Mouse (Mus musculus): ENCODE results near the gene Ythdf2. TPM values are rescaled to one million over a fixed set of nuclear protein-coding genes. Genes with fewer than 3 reads are reported as not detected.
A peak's percentile ranks its signal among the peaks of the same experiment; 100 is the strongest.

Ythdf2 gene
- total and polyA plus RNA-seq, 3 experiments = 80.4 to 979 (median 103) TPM

DNA sequence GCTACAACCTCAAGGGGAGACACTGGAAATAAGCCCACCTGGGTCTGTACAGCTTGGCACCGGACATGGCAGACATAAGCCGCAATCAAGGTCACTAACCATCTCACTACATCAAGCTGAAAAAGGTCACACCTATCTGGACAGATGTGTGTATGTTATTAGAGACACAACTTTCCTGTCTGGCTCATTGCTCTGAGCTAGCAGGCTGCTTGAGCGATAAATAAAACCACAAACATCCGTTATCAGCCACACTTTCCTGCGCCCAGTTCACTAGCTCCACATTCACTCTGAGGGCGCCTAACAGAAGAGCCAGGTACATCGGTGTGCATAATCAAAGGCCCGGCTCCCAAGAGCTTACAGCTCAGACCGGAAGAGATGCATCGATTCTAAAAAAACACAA lies 67.0 kb downstream of the Ythdf2 start:
- H3K9me3 ChIP-seq (replicated peaks; ENCODE audit: insufficient read depth, low read length) = no peaks in the 10 kb centered on the region
- H3K4me3 ChIP-seq (ENCODE audit: control insufficient read depth in 1 of 2, insufficient read depth in 1 of 2, low read depth in 2 of 2, low read length in 2 of 2) = no peak overlapping the region
- DNase-seq (ENCODE audit: low read depth, low spot score) = peak; percentile 83
- H3K27ac ChIP-seq (ENCODE audit: control insufficient read depth, low read depth, low read length) = no peak overlapping the region
- H3K79me2 ChIP-seq (ENCODE audit: control insufficient read depth, insufficient read depth, low read length, poor library complexity) = no peaks in the 10 kb centered on the region
- peaks cover 0 to 3% of the 10 kb centered on the region in 2 experiments; a peak in 2 of 4 replicates for H3K36me3 ChIP-seq (ENCODE audit: control insufficient read depth in 1 of 2, insufficient read depth in 2 of 2, low read length in 2 of 2)
- no peak overlapping the region for H3K9ac ChIP-seq (ENCODE audit: control insufficient read depth, low read depth, low read length, poor library complexity, severe bottlenecking)
- peaks cover 3 to 10% of the 10 kb centered on the region in 2 experiments for H3K4me1 ChIP-seq (ENCODE audit: control insufficient read depth in 1 of 2, insufficient read depth in 2 of 2, low read length in 2 of 2)
- H3K27me3 ChIP-seq (ENCODE audit: control insufficient read depth in 1 of 2, insufficient read depth in 2 of 2, low read length in 2 of 2) = peaks cover 4 to 6% of the 10 kb centered on the region in 2 experiments
- TF ChIP-seq ZKSCAN1 (IDR thresholded peaks at IDR 0.05; ENCODE audit: low read depth, low read length) (no peak), RCOR1 (IDR thresholded peaks at IDR 0.05; ENCODE audit: low read depth, low read length) (peak; percentile 90), CHD2 (IDR thresholded peaks at IDR 0.05; ENCODE audit: low read length) (no peak), EP300 (IDR thresholded peaks at IDR 0.05; ENCODE audit: low read depth in 1 of 2, low read length in 2 of 2) (peak; percentile 80 to 88), SMC3 (IDR thresholded peaks at IDR 0.05; ENCODE audit: low read depth, low read length) (no peak), GATA1 (IDR thresholded peaks at IDR 0.05; ENCODE audit: low read depth, low read length) (peak; percentile 89), MAX (IDR thresholded peaks at IDR 0.05; ENCODE audit: low read length) (peak; percentile 29; the same call in 1 of the 2 replicates), POLR2AphosphoS5 (IDR thresholded peaks at IDR 0.05; ENCODE audit: borderline replicate concordance, low read depth, low read length) (no peak), MAZ (IDR thresholded peaks at IDR 0.05; ENCODE audit: low read depth, low read length) (0 out of 2 replicates have a peak, but pooled peaks have one; percentile 33), KAT2A (conservative IDR thresholded peaks at IDR 0.05; ENCODE audit: low read depth, low read length) (no peak), HCFC1 (IDR thresholded peaks at IDR 0.05; ENCODE audit: low read depth, low read length) (0 out of 2 replicates have a peak, but pooled peaks have one; percentile 24), ZNF384 (IDR thresholded peaks at IDR 0.05; ENCODE audit: low read depth, low read length) (no peak), BHLHE40 (IDR thresholded peaks at IDR 0.05; ENCODE audit: borderline replicate concordance, low read depth, low read length) (0 out of 2 replicates have a peak, but pooled peaks have one; percentile 51), TAL1 (IDR thresholded peaks at IDR 0.05; ENCODE audit: low read length) (peak; percentile 67), ZMIZ1 (IDR thresholded peaks at IDR 0.05; ENCODE audit: low read depth, low read length) (no peak), MXI1 (IDR thresholded peaks at IDR 0.05; ENCODE audit: low read depth, low read length) (peak; percentile 54), SIN3A (IDR thresholded peaks at IDR 0.05; ENCODE audit: low read length) (peak; percentile 77), TCF12 (IDR thresholded peaks at IDR 0.05; ENCODE audit: low read depth, low read length) (peak; percentile 80), TBP (IDR thresholded peaks at IDR 0.05; ENCODE audit: low read depth, low read length) (peak; percentile 49; the same call in 1 of the 2 replicates), ELF1 (IDR thresholded peaks at IDR 0.05; ENCODE audit: low read depth, low read length) (no peak), ETS1 (IDR thresholded peaks at IDR 0.05; ENCODE audit: low read depth, low read length) (peak; percentile 80), MYC (IDR thresholded peaks at IDR 0.05; ENCODE audit: low read depth, low read length) (peak; percentile 62; the same call in 1 of the 2 replicates), RAD21 (IDR thresholded peaks at IDR 0.05; ENCODE audit: low read depth, low read length) (no peak)

All from MEL (cell line).